ENCODE assay signal across 7 mouse cellular contexts in the genomic region with DNA sequence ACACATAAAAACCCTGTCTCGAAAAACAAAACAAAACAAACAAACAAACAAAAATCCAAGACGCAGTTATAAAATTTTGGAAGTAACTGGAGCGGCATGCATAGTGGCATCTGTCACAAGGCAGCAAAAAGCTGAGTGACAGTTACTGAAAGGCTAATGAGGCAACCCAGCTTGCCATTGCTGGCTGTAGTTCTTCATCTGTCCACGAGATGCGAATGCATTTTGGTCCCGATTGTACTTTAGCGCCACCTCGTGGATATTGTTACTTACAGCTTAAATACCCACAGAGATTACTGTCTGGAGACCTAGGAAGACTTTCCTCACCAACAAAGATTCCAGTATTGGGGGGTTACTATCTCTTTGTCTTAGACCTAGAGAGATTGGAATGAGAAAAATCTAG. TPM values are rescaled to one million over a fixed set of nuclear protein-coding genes. Genes with fewer than 3 reads are reported as not detected.
DNase-seq lines count a peak whose midpoint lies in the region.

No protein-coding gene starts in this region.

- intact Hi-C loops in gastrocnemius, postnatal 14 days (cut with DNase I; ENCODE audit: low total_unique reads) = no loop called here

- peak; percentile 73 to 84 for DNase-seq in CD8-positive naive resting alpha-beta T cell, adult 2 months (ENCODE audit: low read depth in 2 of 2, low spot score in 2 of 2)
- DNase-seq in NIH3T3 (ENCODE audit: low read depth) = peak; percentile 95
- peak; percentile 77 for DNase-seq in cerebellum, adult 9-11 months
- DNase-seq in gastrocnemius, postnatal 14 days = peak; percentile 60
- DNase-seq in kidney, postnatal 36 days = peak; percentile 80 to 87
- peak; percentile 90 for DNase-seq in lung, postnatal 10 days
- peak; percentile 54 for DNase-seq in right cerebral cortex, postnatal 14 days

RNA-seq across cellular contexts. Expression of a gene that starts 1.2 kb away (rescaled TPM):
- 10 to 100 TPM; 33.5 to 37.8 TPM for total RNA-seq in gastrocnemius, postnatal 14 days (2021)

RNA-seq across cellular contexts. Expression of a gene that starts 26.2 kb away (rescaled TPM):
- 1 to 10 TPM; 3.0 to 3.4 TPM for total RNA-seq in gastrocnemius, postnatal 14 days (2021)

RNA-seq across cellular contexts. Expression of a gene that starts 45.4 kb away (rescaled TPM):
- not detected for total RNA-seq in gastrocnemius, postnatal 14 days (2021)

Comparison
In these comparisons a context has a peak if more than half of its experiments do, and no peak if none do; other contexts are left out.
1. Peak in every context shown above with its lines: DNase-seq.